Mouse (Mus musculus) common myeloid progenitor, adult 5-6 weeks (primary cell): ENCODE measurements around the gene Rhoq. TPM values are rescaled to one million over a fixed set of nuclear protein-coding genes. Genes with fewer than 3 reads are reported as not detected.
A peak's percentile ranks its signal among the peaks of the same experiment; 100 is the strongest.

ENCODE experiments used
- ATAC-seq: replicated peaks from 2 replicates; pipeline ENCODE4 v1.8.0; 2016; ENCODE audit warnings: low read depth, mild to moderate bottlenecking, moderate TSS enrichment, inconsistent platforms; ENCODE audit not compliant: poor library complexity, severe bottlenecking
- total RNA-seq: library from RNA; stranded (forward); fragments of 200-1000, 187-1606 nt; gene quantifications from 2 replicates; pipeline ENCODE4 v1.2.3, GENCODE M21; 2017

Rhoq gene
- total RNA-seq, 1 experiment from 2014 or later: 5.6 TPM

GRCm38 (mm10) chr17:86961301-86961841 is 1.5 kb upstream of the Rhoq start:
- ATAC-seq: no peak

- ATAC-seq: peak; percentile 56
Measured at GRCm38 (mm10) chr17:86962297-86962893, 487 bp upstream of the Rhoq start.

- no peak for ATAC-seq
Measured at GRCm38 (mm10) chr17:86963586-86963902, 662 bp downstream of the Rhoq start.

GRCm38 (mm10) chr17:86964041-86964440 is 1.2 kb downstream of the Rhoq start:
- no peak for ATAC-seq

GRCm38 (mm10) chr17:86964502-86964901 is 1.6 kb downstream of the Rhoq start:
- peak; percentile 61 for ATAC-seq

- ATAC-seq: no peak
Measured at GRCm38 (mm10) chr17:86965121-86965520, 2.2 kb downstream of the Rhoq start.

GRCm38 (mm10) chr17:86966040-86966439 is 3.2 kb downstream of the Rhoq start:
- no peak for ATAC-seq

GRCm38 (mm10) chr17:86967048-86967447 is 4.2 kb downstream of the Rhoq start:
- no peak for ATAC-seq

GRCm38 (mm10) chr17:86967536-86968525 is 4.9 kb downstream of the Rhoq start:
- ATAC-seq: no peak

- ATAC-seq: no peak
Measured at GRCm38 (mm10) chr17:86968581-86968980, 5.7 kb downstream of the Rhoq start.

- peak; percentile 73 for ATAC-seq
Measured at GRCm38 (mm10) chr17:86969582-86969981, 6.7 kb downstream of the Rhoq start.

GRCm38 (mm10) chr17:86970026-86970750 is 7.3 kb downstream of the Rhoq start:
- no peak for ATAC-seq

- ATAC-seq: no peak
Measured at GRCm38 (mm10) chr17:86971036-86971435, 8.2 kb downstream of the Rhoq start.

- no peak for ATAC-seq
Measured at GRCm38 (mm10) chr17:86971860-86972259, 9.0 kb downstream of the Rhoq start.

- no peak for ATAC-seq
Measured at GRCm38 (mm10) chr17:86973097-86973496, 10.2 kb downstream of the Rhoq start.

- ATAC-seq: no peak
Measured at GRCm38 (mm10) chr17:86976387-86976786, 13.5 kb downstream of the Rhoq start.

- peak; percentile 82 for ATAC-seq
Measured at GRCm38 (mm10) chr17:86978496-86978895, 15.6 kb downstream of the Rhoq start.

GRCm38 (mm10) chr17:86981205-86981604 is 18.3 kb downstream of the Rhoq start:
- ATAC-seq: no peak

- no peak for ATAC-seq
Measured at GRCm38 (mm10) chr17:86981701-86982100, 18.8 kb downstream of the Rhoq start.

- no peak for ATAC-seq
Measured at GRCm38 (mm10) chr17:86982497-86982896, 19.6 kb downstream of the Rhoq start.
